Mouse (Mus musculus) hindbrain, embryonic 15.5 days (tissue): Measurements from ENCODE around the gene Nfatc3. TPM values are rescaled to one million over a fixed set of nuclear protein-coding genes. Genes with fewer than 3 reads are reported as not detected.

Experiments
- ATAC-seq: fragments of 200-750 bp; cut with Nextera tagmentation; 2 replicates; pipeline ENCODE4 v1.8.0; 2017; ENCODE audit warnings: low read depth, moderate number of reproducible peaks, moderate TSS enrichment; ENCODE audit not compliant: low FRiP score
- H3K27ac ChIP-seq: fragments of 300-500 bp; sonication (generic); replicated peaks from 2 replicates; pipeline ENCODE4 v1.5.1; 2015; ENCODE audit warnings: mild to moderate bottlenecking, inconsistent platforms
- H3K27me3 ChIP-seq: fragments of 300-500 bp; sonication (generic); 2 replicates; pipeline ENCODE4 v1.6.1; 2015; ENCODE audit warnings: control low read depth, inconsistent platforms
- H3K36me3 ChIP-seq: fragments of 300-500 bp; sonication (generic); 2 replicates; pipeline ENCODE4 v1.6.1; 2015; ENCODE audit warnings: control low read depth, inconsistent platforms
- H3K4me1 ChIP-seq: fragments of 300-500 bp; sonication (generic); replicated peaks from 2 replicates; pipeline ENCODE4 v1.6.1; 2015; ENCODE audit warnings: control low read depth, inconsistent platforms
- H3K4me2 ChIP-seq: fragments of 300-500 bp; sonication (generic); 2 replicates; pipeline ENCODE4 v1.6.1; 2015; ENCODE audit warnings: moderate library complexity, mild to moderate bottlenecking, inconsistent platforms
- H3K4me3 ChIP-seq: fragments of 300-500 bp; sonication (generic); 2 replicates; pipeline ENCODE4 v1.5.1; 2015; ENCODE audit warnings: mild to moderate bottlenecking, inconsistent platforms
- H3K9ac ChIP-seq: fragments of 300-500 bp; sonication (generic); 2 replicates; pipeline ENCODE4 v1.6.1; 2015; ENCODE audit warnings: inconsistent platforms
- H3K9me3 ChIP-seq: fragments of 300-500 bp; sonication (generic); 2 replicates; pipeline ENCODE4 v1.6.1; 2016; ENCODE audit warnings: control low read depth, inconsistent platforms
- WGBS: fragments of 180-500 bp; shearing (Covaris S2); methylation state at CpG from one replicate; pipeline ENCODE4 v1.1.7; 2015; 5-methylcytosine and 5-hydroxymethylcytosine counted together
- polyA plus RNA-seq: library from polyadenylated mRNA; unstranded; fragments of >200 nt; fragmentation: Nextera tagmentation; extraction: Ambion mirVana; gene quantifications from 2 replicates; pipeline ENCODE4 v1.2.1, GENCODE M21; 2015

The Nfatc3 gene
- polyA plus RNA-seq, 1 experiment from 2014 or later = 3.0 TPM

DNA sequence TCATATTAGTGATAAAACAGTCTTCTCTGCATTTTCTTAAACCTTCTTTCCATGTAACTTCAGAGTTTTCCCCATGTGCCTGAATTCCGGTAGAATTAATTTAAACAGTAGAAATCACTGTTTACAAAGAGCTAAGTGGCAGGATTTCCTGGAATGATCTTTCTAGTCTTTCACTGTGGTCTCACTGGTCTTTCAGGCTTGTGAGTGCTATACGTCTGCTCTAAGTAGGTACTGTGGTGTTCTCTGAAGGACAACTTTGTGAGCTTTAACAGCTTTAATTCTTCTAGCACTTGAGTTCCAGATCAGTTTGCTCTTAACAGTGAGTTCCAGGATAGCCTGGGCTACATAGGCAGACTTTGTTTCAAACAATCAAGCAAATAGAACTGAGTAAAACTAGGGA lies 119.8 kb downstream of the Nfatc3 start:
- ATAC-seq = no peak
- peaks cover 11% of the 10 kb centered on the region; the same call in 1 of the 2 replicates for H3K4me1 ChIP-seq
- H3K9ac ChIP-seq = no peak overlapping the region
- H3K4me3 ChIP-seq = no peak overlapping the region
- 85% methylated on average over 2 of the region's 2 CpGs for WGBS
- no peak overlapping the region for H3K4me2 ChIP-seq
- H3K27ac ChIP-seq = no peak overlapping the region
- H3K36me3 ChIP-seq = peaks cover 9% of the 10 kb centered on the region; the same call in 1 of the 2 replicates
- H3K9me3 ChIP-seq = no peaks in the 10 kb centered on the region
- H3K27me3 ChIP-seq = no peaks in the 10 kb centered on the region

Other genes with a start within 250 kb of the Nfatc3 start
- 10.7 and 11.7 TPM in 2 replicates for gene Ranbp10, start 231.5 kb upstream of the Nfatc3 start, polyA plus RNA-seq
- gene Tsnaxip1, start 231.1 kb upstream of the Nfatc3 start, polyA plus RNA-seq = 0.62 and 1.1 TPM in 2 replicates
- gene Cenpt, start 205.6 kb upstream of the Nfatc3 start, polyA plus RNA-seq = 52.2 and 56.9 TPM in 2 replicates
- 54.9 and 56.3 TPM in 2 replicates for gene Thap11, start 203.7 kb upstream of the Nfatc3 start, polyA plus RNA-seq
- gene Nutf2, start 198.3 kb upstream of the Nfatc3 start, polyA plus RNA-seq = 150 and 157 TPM in 2 replicates
- gene Edc4, start 178.0 kb upstream of the Nfatc3 start, polyA plus RNA-seq = 50.1 and 52.2 TPM in 2 replicates
- gene Nrn1l, start 165.3 kb upstream of the Nfatc3 start, polyA plus RNA-seq = 0.45 and 0.49 TPM in 2 replicates
- gene Pskh1, start 158.4 kb upstream of the Nfatc3 start, polyA plus RNA-seq = 11.0 and 11.8 TPM in 2 replicates
- gene Ctrl, start 125.0 kb upstream of the Nfatc3 start, polyA plus RNA-seq = 3.4 and 4.7 TPM in 2 replicates
- 74.7 and 75.2 TPM in 2 replicates for gene Psmb10, start 120.4 kb upstream of the Nfatc3 start, polyA plus RNA-seq
- gene Lcat, start 115.5 kb upstream of the Nfatc3 start, polyA plus RNA-seq = 4.5 and 5.0 TPM in 2 replicates
- 11.9 and 12.9 TPM in 2 replicates for gene Slc12a4, start 92.7 kb upstream of the Nfatc3 start, polyA plus RNA-seq
- gene Dpep3, start 79.4 kb upstream of the Nfatc3 start, polyA plus RNA-seq = not detected in 2 replicates
- 27.2 and 29.6 TPM in 2 replicates for gene Dus2, start 67.5 kb upstream of the Nfatc3 start, polyA plus RNA-seq
- 0.20 TPM in 1 of 2 replicates, not detected in the other for gene Dpep2nb, start 52.9 kb upstream of the Nfatc3 start, polyA plus RNA-seq
- gene Ddx28, start 47.0 kb upstream of the Nfatc3 start, polyA plus RNA-seq = 20.0 and 20.9 TPM in 2 replicates
- gene Esrp2, start 78.1 kb downstream of the Nfatc3 start, polyA plus RNA-seq = 0.17 and 0.21 TPM in 2 replicates
- gene Pla2g15, start 91.6 kb downstream of the Nfatc3 start, polyA plus RNA-seq = 23.8 and 24.0 TPM in 2 replicates
- 57.7 and 61.0 TPM in 2 replicates for gene Slc7a6, start 110.0 kb downstream of the Nfatc3 start, polyA plus RNA-seq
- 31.5 and 34.2 TPM in 2 replicates for gene Slc7a6os, start 152.1 kb downstream of the Nfatc3 start, polyA plus RNA-seq
- 59.5 and 59.9 TPM in 2 replicates for gene Prmt7, start 152.1 kb downstream of the Nfatc3 start, polyA plus RNA-seq